Mouse (Mus musculus) stomach, postnatal 0 days (tissue): ENCODE results near the gene Clint1.

Source experiments
- CTCF ChIP-seq: IDR thresholded peaks from 2 replicates; pipeline ENCODE4 v1.5.1; 2016; ENCODE audit warnings: antibody characterized with exemption, low read depth, mild to moderate bottlenecking, moderate library complexity
- EP300 ChIP-seq: optimal IDR thresholded peaks from 2 replicates; pipeline ENCODE3; 2016; ENCODE audit warnings: antibody characterized with exemption

DNA sequence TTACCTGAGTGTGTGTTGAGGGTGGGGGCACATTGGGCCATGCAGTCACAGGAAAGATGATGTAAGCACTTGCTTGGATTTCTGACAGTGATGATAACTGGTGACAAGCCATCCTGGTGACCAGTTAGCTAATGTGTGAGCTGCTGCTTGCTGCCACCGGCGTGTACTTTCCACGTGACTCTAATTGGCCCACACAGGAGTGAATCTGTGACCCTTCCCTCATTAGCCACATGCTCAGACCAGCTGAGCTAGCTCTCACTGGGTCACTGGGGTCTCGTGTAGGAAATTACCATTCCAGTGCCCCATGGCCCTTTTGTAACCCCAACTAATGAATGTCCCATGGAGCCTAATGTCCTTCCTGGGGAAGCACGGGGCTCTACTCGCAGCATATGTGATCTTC, 73.6 kb downstream of the Clint1 start:
- TF ChIP-seq CTCF: no peak
- TF ChIP-seq EP300: no peak
